Mouse (Mus musculus) olfactory bulb, adult 2 months (tissue): ENCODE results near the gene Klhdc7a. TPM values are rescaled to one million over a fixed set of nuclear protein-coding genes. Genes with fewer than 3 reads are reported as not detected.
"Not testable (repeated sequence)": the region's sequence is repeated elsewhere in the genome, so short reads cannot be mapped to it uniquely, and the experiment has no call there.

Experiments
- H3K27ac ChIP-seq: fragments of 200-500 bp; 2 replicates; pipeline ENCODE4 v1.5.1; 2012; ENCODE audit warnings: low read depth, low read length; ENCODE audit not compliant: insufficient read depth
- H3K4me1 ChIP-seq: fragments of 200-500 bp; 2 replicates; pipeline ENCODE4 v1.6.1; 2012; ENCODE audit warnings: low read length; ENCODE audit not compliant: control insufficient read depth, insufficient read depth
- H3K4me3 ChIP-seq: fragments of 200-500 bp; 2 replicates; pipeline ENCODE4 v1.5.1; 2012; ENCODE audit warnings: mild to moderate bottlenecking, low read depth, low read length, moderate library complexity; ENCODE audit not compliant: insufficient read depth
- CTCF ChIP-seq: fragments of 200-500 bp; IDR thresholded peaks from 2 replicates; pipeline ENCODE4 v1.5.1; 2012; ENCODE audit warnings: low read depth, mild to moderate bottlenecking, low read length, moderate library complexity; ENCODE audit not compliant: insufficient read depth
- POLR2A ChIP-seq: fragments of 200-500 bp; IDR thresholded peaks from 2 replicates; pipeline ENCODE4 v1.6.1; 2012; ENCODE audit warnings: mild to moderate bottlenecking, low read depth, low read length, moderate library complexity; ENCODE audit not compliant: insufficient read depth
- WGBS: fragments of 180-500 bp; shearing (Covaris S2); methylation state at CpG from one replicate; pipeline ENCODE4 v1.1.7; 2018; 5-methylcytosine and 5-hydroxymethylcytosine counted together
- polyA plus RNA-seq: library from polyadenylated mRNA; stranded (reverse); fragments of >200 nt; gene quantifications from 2 replicates; pipeline ENCODE4 v1.2.4, GENCODE M21; 2012; ENCODE audit warnings: low replicate concordance; ENCODE audit not compliant: missing spikeins, insufficient read depth, insufficient read length

Klhdc7a gene
- polyA plus RNA-seq, 1 experiment = not detected

DNA sequence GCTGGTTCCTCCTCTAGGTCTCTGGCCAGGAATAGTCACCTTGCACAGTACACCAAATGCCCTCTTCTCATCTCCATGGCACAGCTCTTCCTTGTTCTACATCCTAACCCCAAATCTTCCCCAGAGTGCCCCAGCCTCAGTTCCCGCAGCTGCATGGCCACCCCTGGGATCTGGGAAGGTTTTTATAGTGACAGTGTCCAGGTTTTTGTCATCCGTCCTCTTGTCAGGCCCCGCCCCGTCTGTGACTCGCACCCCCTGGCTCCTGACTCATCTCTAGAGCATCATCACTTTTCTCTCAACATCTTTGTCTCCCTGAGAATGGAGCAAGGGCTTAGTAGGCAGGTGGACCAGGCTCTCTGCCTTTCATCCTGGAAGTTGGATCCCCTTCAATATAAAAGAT lies 3.9 kb downstream of the Klhdc7a start:
- no peak overlapping the region for H3K4me3 ChIP-seq

DNA sequence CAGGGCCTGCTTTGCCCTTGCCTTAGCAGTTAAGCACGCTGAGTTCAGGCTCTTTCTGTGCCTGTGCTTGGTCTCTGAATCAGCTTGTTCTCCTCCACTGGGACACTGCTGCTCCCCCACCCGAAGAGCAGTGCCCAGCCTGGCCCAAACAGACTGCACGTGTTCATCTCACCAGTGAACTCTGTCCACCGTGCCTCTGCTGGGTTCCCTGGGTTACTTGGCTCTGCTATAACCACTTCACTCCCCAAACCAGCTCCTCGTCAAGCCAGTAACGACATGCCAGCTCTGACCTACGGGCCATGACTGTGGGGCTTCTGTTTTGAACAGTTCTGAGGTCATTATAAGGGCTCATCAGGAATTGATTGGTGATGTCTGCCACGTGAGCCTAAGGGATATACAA lies 4.8 kb downstream of the Klhdc7a start:
- TF ChIP-seq CTCF (no peak), POLR2A (no peak)
- 71% methylated on average over 8 of the region's 8 CpGs for WGBS
- no peak overlapping the region for H3K4me3 ChIP-seq
- peaks cover 13% of the 10 kb centered on the region for H3K4me1 ChIP-seq
- H3K27ac ChIP-seq = peak overlapping the region; percentile 52

More for the DNA sequence above, 3.9 kb downstream of the Klhdc7a start:
- Histone ChIP-seq H3K4me1 (peaks cover 18% of the 10 kb centered on the region), H3K27ac (no peak overlapping the region)
- WGBS = 88% methylated on average over 5 of the region's 5 CpGs
- no peak for TF ChIP-seq POLR2A
- TF ChIP-seq CTCF = no peak

DNA sequence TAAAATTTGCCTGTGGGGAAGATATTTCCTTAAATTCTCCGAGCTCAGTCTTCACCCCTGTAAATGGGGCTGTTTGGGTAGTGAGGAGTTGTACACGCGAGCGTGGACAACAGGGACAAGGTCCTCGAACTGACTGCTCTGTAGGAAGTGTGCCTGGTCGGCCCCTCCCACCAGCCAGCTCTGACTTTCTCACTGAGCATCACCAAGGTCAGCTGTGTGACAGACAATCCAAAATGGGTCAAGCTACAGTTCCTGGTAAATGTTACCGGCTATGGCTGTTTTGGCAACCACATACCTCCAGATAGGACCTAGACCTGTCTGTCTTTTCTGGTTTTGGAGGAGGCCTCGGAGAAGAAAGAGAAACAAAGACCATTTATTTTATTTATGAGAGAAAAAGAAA lies 6.0 kb downstream of the Klhdc7a start:
- 87% methylated on average over 8 of the region's 8 CpGs for WGBS
- H3K27ac ChIP-seq = no peak overlapping the region

DNA sequence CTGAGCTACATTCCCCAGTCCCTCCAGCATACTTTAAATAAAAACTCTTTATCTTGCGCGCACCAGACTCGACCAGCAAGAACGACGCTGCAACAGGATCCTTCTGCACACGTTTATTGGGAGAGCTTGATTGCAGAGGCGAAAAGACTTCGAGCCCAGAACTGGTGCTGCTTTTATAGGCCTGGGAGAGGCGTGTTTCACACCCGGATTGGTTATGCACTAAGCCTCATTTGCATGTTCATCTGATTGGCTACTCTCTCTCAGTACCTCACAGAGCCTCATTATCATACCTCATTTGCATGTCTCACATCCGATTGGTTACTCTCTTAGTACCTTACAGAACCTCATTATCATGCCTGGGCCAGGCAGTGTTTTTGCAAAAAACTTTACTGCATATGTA lies 6.5 kb downstream of the Klhdc7a start:
- not testable (repeated sequence) for H3K4me1 ChIP-seq, H3K27ac ChIP-seq, H3K4me3 ChIP-seq
- WGBS = 91% methylated on average over 11 of the region's 11 CpGs

More for the DNA sequence above, 6.0 kb downstream of the Klhdc7a start:
- Histone ChIP-seq H3K4me3 (no peak overlapping the region), H3K4me1 (peaks cover 4% of the 10 kb centered on the region)
- TF ChIP-seq CTCF (no peak), POLR2A (no peak)

DNA sequence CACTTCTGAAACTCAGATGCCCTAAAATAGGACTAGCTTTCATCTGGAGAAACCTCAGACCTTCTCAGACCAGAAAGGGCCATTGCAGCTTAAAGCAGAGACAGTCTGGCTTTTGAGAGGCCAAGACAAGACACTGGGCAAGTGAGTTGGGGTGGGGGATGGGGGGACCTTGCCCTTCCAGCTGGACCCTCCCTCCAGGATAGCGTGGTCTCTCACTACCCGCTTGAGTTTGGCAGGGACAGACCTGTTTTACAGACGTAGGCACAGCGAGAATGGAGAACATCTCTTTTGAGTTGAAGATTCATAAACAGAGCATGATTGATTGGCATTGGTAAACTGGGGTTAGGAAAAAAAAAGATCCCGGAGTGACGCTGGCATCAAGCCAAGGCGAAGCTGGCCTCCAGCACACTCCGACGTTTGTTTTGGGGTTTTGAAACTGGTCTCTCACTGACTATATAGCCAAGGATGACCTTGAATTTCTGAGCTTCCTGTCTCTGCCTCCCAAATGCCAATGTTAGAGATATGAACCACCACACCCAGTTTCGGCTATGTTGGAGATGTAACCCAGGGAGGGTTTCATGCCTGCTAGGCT lies 7.0 kb downstream of the Klhdc7a start:
- TF ChIP-seq POLR2A = no peak
- TF ChIP-seq CTCF = no peak
- 74% methylated on average over 10 of the region's 10 CpGs for WGBS
- no peak overlapping the region for H3K27ac ChIP-seq

DNA sequence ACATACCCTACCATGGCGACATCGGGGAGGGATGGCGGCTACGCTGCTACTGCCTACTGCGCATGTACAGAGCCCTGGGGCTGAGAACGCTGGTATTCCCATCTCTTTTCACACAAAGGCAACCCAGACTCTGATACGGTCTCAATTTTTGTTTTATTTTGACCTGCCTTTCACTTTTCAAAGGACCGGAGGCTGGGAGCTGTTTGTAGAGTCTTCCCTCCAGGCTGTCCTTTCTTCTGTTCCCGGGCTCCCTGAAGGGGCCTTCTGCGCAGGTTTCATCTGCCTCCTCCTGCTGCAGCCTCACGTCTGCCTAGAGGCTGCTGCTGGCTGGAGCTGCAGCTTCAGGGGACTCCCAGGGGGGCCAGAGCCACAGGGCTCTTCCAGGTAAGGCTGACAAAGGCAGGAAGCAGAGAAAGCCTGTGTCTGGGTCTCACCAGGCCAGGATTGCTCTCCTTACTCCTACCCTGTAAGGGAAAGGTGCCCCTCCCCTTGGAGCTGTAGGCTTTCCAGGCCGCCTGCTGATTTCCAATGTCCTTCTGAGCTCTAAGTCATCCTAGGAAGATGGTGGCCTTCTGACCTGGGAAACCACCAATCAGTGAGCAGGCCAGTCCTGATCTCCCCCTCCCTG lies 7.6 kb downstream of the Klhdc7a start:
- TF ChIP-seq POLR2A = no peak
- TF ChIP-seq CTCF = no peak
- 69% methylated on average over 12 of the region's 12 CpGs for WGBS
- no peak overlapping the region for H3K27ac ChIP-seq
- H3K4me3 ChIP-seq = no peak overlapping the region
- H3K4me1 ChIP-seq = peaks cover 4% of the 10 kb centered on the region

More for the DNA sequence above, 7.0 kb downstream of the Klhdc7a start:
- H3K4me3 ChIP-seq = no peak overlapping the region
- peaks cover 4% of the 10 kb centered on the region for H3K4me1 ChIP-seq

DNA sequence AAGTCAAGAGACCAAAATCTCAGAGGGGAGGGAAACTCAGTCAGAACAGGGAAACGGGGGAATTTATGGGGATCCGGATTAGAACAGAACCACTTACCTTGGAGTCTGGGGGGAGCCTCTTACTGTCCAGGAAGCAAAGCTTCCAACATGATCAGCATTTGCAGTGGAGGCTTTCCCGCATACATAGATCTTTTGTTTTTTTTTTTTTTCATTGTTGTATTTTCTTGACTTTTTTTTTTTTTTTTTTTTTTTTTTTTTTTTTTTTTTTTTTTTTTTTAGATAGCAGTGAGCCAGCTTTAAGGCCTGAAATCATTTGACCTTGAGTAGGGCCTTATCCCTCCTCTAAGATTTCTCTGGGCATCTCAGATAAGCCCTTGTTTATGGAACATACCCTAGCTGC lies 8.6 kb downstream of the Klhdc7a start:
- Histone ChIP-seq H3K4me3 (no peak overlapping the region), H3K27ac (no peak overlapping the region), H3K4me1 (peaks cover 4% of the 10 kb centered on the region)
- WGBS = 95% methylated on average over 3 of the region's 3 CpGs
- no peak for TF ChIP-seq CTCF

DNA sequence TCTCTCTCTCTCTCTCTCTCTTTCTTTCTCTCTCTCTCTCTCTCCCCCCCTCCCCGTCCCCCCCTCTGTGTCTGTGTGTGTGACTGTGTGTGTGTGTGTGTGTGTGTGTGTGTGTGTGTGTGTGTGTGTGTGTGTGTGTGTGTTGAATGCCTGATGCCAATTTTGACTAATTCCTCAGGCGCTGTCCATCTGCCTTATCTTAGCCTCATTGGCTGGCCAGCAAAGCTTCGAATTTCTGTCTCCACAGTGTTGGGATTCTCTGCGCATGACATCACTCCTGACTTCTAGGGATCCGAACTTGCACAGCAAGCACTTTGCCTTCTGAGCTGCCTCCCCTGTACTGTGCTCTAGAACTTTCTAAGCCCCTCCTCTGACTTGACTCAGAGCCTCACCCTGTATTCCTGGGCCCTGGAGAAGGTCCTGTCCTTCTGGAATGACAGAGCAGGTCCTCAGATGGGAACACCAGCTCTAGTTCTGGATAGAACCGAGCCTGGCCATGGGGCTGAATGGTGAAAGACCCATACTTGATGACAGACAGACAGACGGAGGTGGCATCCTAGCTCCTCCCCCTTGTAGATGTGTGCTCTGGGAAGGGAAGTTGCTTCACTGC lies 16.8 kb downstream of the Klhdc7a start:
- WGBS = 76% methylated on average over 6 of the region's 7 CpGs
- Histone ChIP-seq H3K4me3 (no peak overlapping the region), H3K27ac (no peak overlapping the region), H3K4me1 (peaks cover 12% of the 10 kb centered on the region)
- TF ChIP-seq POLR2A (no peak), CTCF (no peak)

DNA sequence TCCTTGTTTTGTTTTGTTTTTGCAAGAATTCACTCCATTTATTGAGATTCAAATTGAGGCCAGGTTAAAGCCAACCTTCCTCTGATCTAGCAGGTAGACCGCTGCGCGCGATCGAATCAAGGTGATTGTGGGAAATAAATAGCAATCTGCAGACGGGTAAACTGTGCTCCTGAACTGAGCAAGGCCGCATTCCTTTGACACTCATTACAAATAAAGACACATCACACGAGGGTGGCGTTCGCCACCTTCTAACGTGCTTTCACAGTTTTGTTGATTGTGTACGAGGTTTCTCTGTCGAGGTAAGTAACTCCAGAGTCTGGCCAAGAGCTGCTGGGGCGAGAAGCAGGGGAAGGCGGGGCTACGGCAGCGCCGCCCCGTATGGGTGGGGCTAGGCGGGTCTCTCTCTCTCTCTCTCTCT lies 17.4 kb downstream of the Klhdc7a start:
- H3K4me3 ChIP-seq = no peak overlapping the region

More for the DNA sequence above, 17.4 kb downstream of the Klhdc7a start:
- Histone ChIP-seq H3K27ac (no peak overlapping the region), H3K4me1 (peaks cover 12% of the 10 kb centered on the region)
- no peak for TF ChIP-seq POLR2A
- WGBS = 12% methylated on average over 20 of the region's 20 CpGs
